Mouse (Mus musculus) embryonic fibroblast, embryonic 13.5 days (primary cell): ENCODE results near the gene Cenpu.

Experiments
- CTCF ChIP-seq: IDR thresholded peaks from 2 replicates; pipeline ENCODE4 v1.5.1; 2011; ENCODE audit warnings: mild to moderate bottlenecking, control low read depth, low read length, moderate library complexity, borderline replicate concordance; ENCODE audit not compliant: insufficient read depth
- POLR2A ChIP-seq: IDR thresholded peaks from 2 replicates; pipeline ENCODE4 v1.6.1; 2011; ENCODE audit warnings: low read depth, mild to moderate bottlenecking, control low read depth, low read length, moderate library complexity

DNA sequence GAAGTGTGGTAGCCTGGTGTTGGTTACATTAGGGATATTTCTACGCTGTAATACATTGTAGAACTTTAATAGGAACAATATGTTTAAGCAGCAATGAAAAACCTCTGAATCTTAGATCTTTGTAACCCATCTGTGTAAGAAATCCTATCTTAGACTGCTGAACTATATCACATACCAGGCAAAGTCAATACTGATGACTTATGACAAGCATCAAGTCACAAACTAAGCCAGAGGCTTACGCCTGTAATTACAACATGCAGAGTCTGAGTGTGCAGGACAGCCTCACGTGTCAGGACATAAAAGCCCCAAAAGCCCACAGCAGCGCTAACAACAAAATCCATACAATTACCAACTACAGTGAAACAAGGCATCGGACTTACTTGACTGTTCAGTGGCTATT is 51.8 kb downstream of the Cenpu start:
- no peak for TF ChIP-seq CTCF
- TF ChIP-seq POLR2A, result no peak
